Mouse (Mus musculus) embryo, embryonic 10 days (tissue): Measurements from ENCODE around the gene Gal3st3.

ENCODE experiments used
- DNase-seq: peaks from one replicate; pipeline ENCODE4 v3.0.0-alpha.2; 2015; ENCODE audit warnings: low spot score

Gene Gal3st3

GRCm38 (mm10) chr19:5297903-5298800 is at the start of gene Gal3st3:
Gal3st3 (plus strand) TSS chr19:5298331.
- peak; percentile 66 for DNase-seq

- no peak for DNase-seq
Observed at GRCm38 (mm10) chr19:5257140-5257539, 41.0 kb upstream of the Gal3st3 start.

GRCm38 (mm10) chr19:5267015-5267414 is 31.1 kb upstream of the Gal3st3 start:
- DNase-seq: no peak

GRCm38 (mm10) chr19:5268017-5268416 is 30.1 kb upstream of the Gal3st3 start:
- no peak for DNase-seq

- DNase-seq: no peak
Observed at GRCm38 (mm10) chr19:5268875-5269274, 29.3 kb upstream of the Gal3st3 start.

GRCm38 (mm10) chr19:5269392-5269791 is 28.7 kb upstream of the Gal3st3 start:
- no peak for DNase-seq

GRCm38 (mm10) chr19:5271430-5271829 is 26.7 kb upstream of the Gal3st3 start:
- DNase-seq: no peak

GRCm38 (mm10) chr19:5272326-5272795 is 25.8 kb upstream of the Gal3st3 start:
- DNase-seq: peak; percentile 55

GRCm38 (mm10) chr19:5272801-5273733 is 25.1 kb upstream of the Gal3st3 start, which contains the start of gene Pacs1:
Pacs1 (minus strand) TSS chr19:5273119.
- peak; percentile 88 for DNase-seq

GRCm38 (mm10) chr19:5273916-5274315 is 24.2 kb upstream of the Gal3st3 start:
- DNase-seq: no peak

- no peak for DNase-seq
Observed at GRCm38 (mm10) chr19:5274641-5275040, 23.5 kb upstream of the Gal3st3 start.

- no peak for DNase-seq
Observed at GRCm38 (mm10) chr19:5275736-5276135, 22.4 kb upstream of the Gal3st3 start.

- DNase-seq: no peak
Observed at GRCm38 (mm10) chr19:5276531-5276930, 21.6 kb upstream of the Gal3st3 start.

GRCm38 (mm10) chr19:5277140-5277539 is 21.0 kb upstream of the Gal3st3 start:
- DNase-seq: peak; percentile 28

- no peak for DNase-seq
Observed at GRCm38 (mm10) chr19:5278381-5278780, 19.8 kb upstream of the Gal3st3 start.

- DNase-seq: peak; percentile 100
Observed at GRCm38 (mm10) chr19:5294972-5295735, 3.0 kb upstream of the Gal3st3 start, which contains the start of gene Sf3b2. Sf3b2 (minus strand) TSS chr19:5295455.

GRCm38 (mm10) chr19:5295736-5296075 is 2.4 kb upstream of the Gal3st3 start:
- DNase-seq: no peak

- no peak for DNase-seq
Observed at GRCm38 (mm10) chr19:5296630-5297029, 1.5 kb upstream of the Gal3st3 start.

GRCm38 (mm10) chr19:5300588-5300987 is 2.5 kb downstream of the Gal3st3 start:
- no peak for DNase-seq

- peak; percentile 81 for DNase-seq
Observed at GRCm38 (mm10) chr19:5302455-5302854, 4.3 kb downstream of the Gal3st3 start.

- peak; percentile 27 for DNase-seq
Observed at GRCm38 (mm10) chr19:5306279-5306678, 8.1 kb downstream of the Gal3st3 start.
